19 mouse cellular contexts compared by ENCODE assay signal in genomic region chr6:88746271-88746670, GRCm38 (mm10). TPM values are rescaled to one million over a fixed set of nuclear protein-coding genes. Genes with fewer than 3 reads are reported as not detected.
DNase-seq lines count a peak whose midpoint lies in the region; ATAC-seq lines count a peak whose summit lies in the region.
"Had no signal": no experiment of that assay in that cellular context is flagged by ENCODE, and none has a peak within 500 bp of the region (broad histone marks: within the 10 kb centered on the region; RNA-seq: fewer than 3 reads in every experiment).

No protein-coding gene starts in this region.

- 87% methylated on average over 8 of the region's 8 CpGs for WGBS in liver, embryonic 15.5 days (ENCODE audit: insufficient replicate concordance)

- H3K36me3 ChIP-seq in liver, embryonic 15.5 days (replicated peaks), result peaks cover 82% of the 10 kb centered on the region
- H3K36me3 ChIP-seq: embryonic facial prominence, embryonic 15.5 days; hindbrain, embryonic 13.5 days; limb, embryonic 13.5 days; lung, embryonic 15.5 days had no signal

- no peaks in the 10 kb centered on the region for H3K27me3 ChIP-seq in liver, embryonic 15.5 days
- H3K27me3 ChIP-seq: embryonic facial prominence, embryonic 15.5 days; hindbrain, embryonic 13.5 days; limb, embryonic 13.5 days; lung, embryonic 15.5 days had no signal

- H3K9ac ChIP-seq in liver, embryonic 15.5 days, result no peak overlapping the region
- H3K9ac ChIP-seq: embryonic facial prominence, embryonic 15.5 days; hindbrain, embryonic 13.5 days; limb, embryonic 13.5 days; lung, embryonic 15.5 days had no signal

- ATAC-seq in liver, embryonic 15.5 days (ENCODE audit: insufficient read depth), result no peak
- ATAC-seq: forebrain, embryonic 16.5 days; inflammation-experienced regulatory T-cells, adult 6 months had no signal

- H3K4me1 ChIP-seq in liver, embryonic 15.5 days (replicated peaks), result peaks cover 86% of the 10 kb centered on the region
- H3K4me1 ChIP-seq: lung, embryonic 15.5 days had no signal

- peak; percentile 82 for DNase-seq in adrenal gland, adult 2 months
- no peak for DNase-seq in adrenal gland, postnatal 4 days (ENCODE audit: low spot score in 2 of 2)
- DNase-seq in liver, result no peak
- DNase-seq in adrenal gland, postnatal 25 days, result peak; percentile 43
- DNase-seq in lung, adult 18-20 months, result no peak
- DNase-seq in c-Kit-positive CD71-positive TER-119-positive erythroid progenitor cells, embryonic 14.5 days (ENCODE audit: low spot score), result no peak
- DNase-seq: cerebellum, adult 18-20 months; cerebellum, postnatal 25 days; heart, postnatal 14 days; lung, postnatal 4 days; thymus, postnatal 25 days had no signal

- H3K27ac ChIP-seq in liver, embryonic 15.5 days (replicated peaks), result peak overlapping the region; percentile 59
- H3K27ac ChIP-seq: embryonic facial prominence, embryonic 15.5 days; hindbrain, embryonic 13.5 days; limb, embryonic 13.5 days; lung, embryonic 15.5 days had no signal

- no peak overlapping the region for H3K4me2 ChIP-seq in liver, embryonic 15.5 days
- H3K4me2 ChIP-seq: embryonic facial prominence, embryonic 15.5 days; heart, embryonic 11.5 days; hindbrain, embryonic 13.5 days; limb, embryonic 13.5 days; lung, embryonic 15.5 days had no signal

- no peaks in the 10 kb centered on the region for H3K9me3 ChIP-seq in liver, embryonic 15.5 days (replicated peaks)
- H3K9me3 ChIP-seq: embryonic facial prominence, embryonic 15.5 days; hindbrain, embryonic 13.5 days; limb, embryonic 13.5 days; lung, embryonic 15.5 days had no signal

- H3K4me3 ChIP-seq in liver, embryonic 15.5 days (replicated peaks), result no peak overlapping the region
- H3K4me3 ChIP-seq: embryonic facial prominence, embryonic 15.5 days; hindbrain, embryonic 13.5 days; limb, embryonic 13.5 days; lung, embryonic 15.5 days had no signal

RNA-seq across cellular contexts. Expression of gene Mgll, which starts 22.1 kb away (rescaled TPM):
- total RNA-seq in adrenal gland, adult 2 months (2021), result 100 to 1,000 TPM; 192 to 194 TPM
- polyA plus RNA-seq in adrenal gland, adult 2 months (2012; rRNA removed), result 360 and 467 TPM in 2 replicates
- total RNA-seq in adrenal gland, postnatal 4 days (2021), result 10 to 100 TPM; 83.6 to 88.1 TPM
- 69.7 and 71.6 TPM in 2 replicates for polyA plus RNA-seq in liver, embryonic 15.5 days (2015; fragmentation: Nextera tagmentation; extraction: Ambion mirVana)
- total RNA-seq in adrenal gland, postnatal 25 days (2021), result 164 and 179 TPM in 2 replicates

Comparison
In these comparisons a context has a peak if more than half of its experiments do, and no peak if none do; other contexts are left out.
1. DNase-seq: peak in adrenal gland, adult 2 months (single experiment) and adrenal gland, postnatal 25 days (single experiment); none in adrenal gland, postnatal 4 days (0 of 2), liver (single experiment), lung, adult 18-20 months (0 of 2) and c-Kit-positive CD71-positive TER-119-positive erythroid progenitor cells, embryonic 14.5 days (single experiment).